Mouse (Mus musculus): ENCODE results near the gene Tnfrsf21.

GRCm38 (mm10) chr17:43094285-43094684, 77.9 kb downstream of the Tnfrsf21 start:
- TF ChIP-seq CTCF (IDR thresholded peaks at IDR 0.05; ENCODE audit: borderline replicate concordance, extremely low read depth, insufficient read depth, insufficient read length) (no peak), POLR2A (IDR thresholded peaks at IDR 0.05; ENCODE audit: borderline replicate concordance, extremely low read depth, insufficient read depth, insufficient read length, poor library complexity, severe bottlenecking) (no peak)
